Mouse (Mus musculus) induced T-regulatory cell, adult 2 months (primary cell): ENCODE data around the gene Dnm3.

ENCODE experiments used
- DNase-seq: peaks from one replicate; pipeline ENCODE4 v3.0.0-alpha.2; 2012; ENCODE audit warnings: low read depth

Gene Dnm3

GRCm38 (mm10) chr1:161951009-161951779 is 526.6 kb downstream of the Dnm3 start:
- DNase-seq, result peak; percentile 49

GRCm38 (mm10) chr1:161942082-161942481 is 535.8 kb downstream of the Dnm3 start:
- no peak for DNase-seq
